In genomic region chr4:59253055-59253434, GRCm38 (mm10) we compare ENCODE assay signal across 19 mouse cellular contexts.
DNase-seq lines count a peak whose midpoint lies in the region; ATAC-seq and TF ChIP-seq lines count a peak whose summit lies in the region.
"Had no signal": no experiment of that assay in that cellular context is flagged by ENCODE, and none has a peak within 500 bp of the region (broad histone marks: within the 10 kb centered on the region; RNA-seq: fewer than 3 reads in every experiment).

No protein-coding gene starts in this region.

- no peaks in the 10 kb centered on the region for H3K36me3 ChIP-seq in spleen, adult 2 months (ENCODE audit: control insufficient read depth, insufficient read depth, low read length)
- H3K36me3 ChIP-seq in liver, postnatal 0 days (replicated peaks; ENCODE audit: insufficient read depth, low read length), result no peaks in the 10 kb centered on the region
- H3K36me3 ChIP-seq in stomach, postnatal 0 days (ENCODE audit: control insufficient read depth, insufficient read depth, low read length), result no peaks in the 10 kb centered on the region
- H3K36me3 ChIP-seq: limb, embryonic 12.5 days; midbrain, embryonic 12.5 days had no signal

- no peak for TF ChIP-seq EP300 in liver, postnatal 0 days (IDR thresholded peaks at IDR 0.05; ENCODE audit: low read depth)
- TF ChIP-seq EP300 in stomach, postnatal 0 days (optimal IDR thresholded peaks at IDR 0.05), result no peak

- H3K4me1 ChIP-seq in spleen, adult 2 months (ENCODE audit: control insufficient read depth, insufficient read depth, insufficient read length), result peaks cover 26% of the 10 kb centered on the region; the same call in 1 of the 2 replicates
- H3K4me1 ChIP-seq in liver, postnatal 0 days (ENCODE audit: insufficient read depth), result peaks cover 17% of the 10 kb centered on the region
- H3K4me1 ChIP-seq in stomach, postnatal 0 days (replicated peaks; ENCODE audit: control insufficient read depth, insufficient read depth), result no peaks in the 10 kb centered on the region
- H3K4me1 ChIP-seq: limb, embryonic 12.5 days; midbrain, embryonic 12.5 days had no signal

- ATAC-seq in frontal cortex, adult (ENCODE audit: low TSS enrichment), result 0 out of 2 replicates have a peak, but pooled peaks have one; percentile 9
- peak; percentile 31; the same call in 1 of the 2 replicates for ATAC-seq in liver, postnatal 0 days
- peak; percentile 77 for ATAC-seq in stomach, postnatal 0 days (ENCODE audit: low FRiP score, low TSS enrichment)
- no peak for ATAC-seq in cerebellum, adult (ENCODE audit: insufficient number of reproducible peaks, low FRiP score, low TSS enrichment)
- ATAC-seq: Patski had no signal

- no peak for TF ChIP-seq POLR2A in spleen, adult 2 months (IDR thresholded peaks at IDR 0.05; ENCODE audit: low read depth, low read length)

- DNase-seq in frontal cortex, postnatal 14 days (ENCODE audit: low spot score in 2 of 2), result no peak
- peak in 1 of 2 experiments; percentile 7 for DNase-seq in spleen, adult 2 months (ENCODE audit: low read depth in 1 of 2, low spot score in 2 of 2)
- DNase-seq in spleen, postnatal 4 days (ENCODE audit: low spot score in 2 of 2), result no peak
- DNase-seq in liver, postnatal 0 days, result no peak
- peak; percentile 58 for DNase-seq in stomach, postnatal 0 days (ENCODE audit: low spot score)
- DNase-seq in right cerebral cortex, postnatal 14 days, result no peak
- DNase-seq: cerebellum, adult 11-12 months; cerebellum, postnatal 36 days; heart, postnatal 14 days; kidney, adult 8-10 months; kidney, postnatal 4 days; layer of hippocampus, postnatal 36 days; spleen, adult 18-20 months had no signal

- no peak overlapping the region; the same call in 1 of the 2 replicates for H3K9ac ChIP-seq in liver, postnatal 0 days (replicated peaks)
- H3K9ac ChIP-seq in stomach, postnatal 0 days (ENCODE audit: low read length), result no peak overlapping the region
- H3K9ac ChIP-seq: hindbrain, embryonic 14.5 days; limb, embryonic 12.5 days; midbrain, embryonic 12.5 days had no signal

- H3K4me3 ChIP-seq in spleen, adult 2 months (ENCODE audit: extremely low read depth, insufficient read depth, insufficient read length), result no peak overlapping the region; the same call in 1 of the 2 replicates
- no peak overlapping the region for H3K4me3 ChIP-seq in liver, postnatal 0 days (ENCODE audit: low read depth, low read length)
- H3K4me3 ChIP-seq in stomach, postnatal 0 days (ENCODE audit: low read depth, low read length), result no peak overlapping the region
- H3K4me3 ChIP-seq: limb, embryonic 12.5 days; midbrain, embryonic 12.5 days had no signal

- H3K27ac ChIP-seq in spleen, adult 2 months (ENCODE audit: insufficient read depth, low read length), result peak overlapping the region; percentile 76
- H3K27ac ChIP-seq in liver, postnatal 0 days (ENCODE audit: low read depth), result no peak overlapping the region
- peak overlapping the region; percentile 86 for H3K27ac ChIP-seq in stomach, postnatal 0 days (replicated peaks)
- H3K27ac ChIP-seq: hindbrain, embryonic 14.5 days; limb, embryonic 12.5 days; midbrain, embryonic 12.5 days had no signal

- no peaks in the 10 kb centered on the region for H3K9me3 ChIP-seq in liver, postnatal 0 days (ENCODE audit: low read length)
- H3K9me3 ChIP-seq in stomach, postnatal 0 days (ENCODE audit: control insufficient read depth, low read length), result no peaks in the 10 kb centered on the region
- H3K9me3 ChIP-seq: limb, embryonic 12.5 days; midbrain, embryonic 12.5 days had no signal

- TF ChIP-seq CTCF in spleen, adult 2 months (IDR thresholded peaks at IDR 0.05; ENCODE audit: extremely low read depth, insufficient read depth, insufficient read length, insufficient replicate concordance), result no peak
- TF ChIP-seq CTCF in liver, postnatal 0 days (IDR thresholded peaks at IDR 0.05; ENCODE audit: low read depth), result no peak
- TF ChIP-seq CTCF in stomach, postnatal 0 days (IDR thresholded peaks at IDR 0.05; ENCODE audit: low read depth), result no peak

- H3K4me2 ChIP-seq in liver, postnatal 0 days (ENCODE audit: low read depth, low read length), result no peak overlapping the region
- no peak overlapping the region for H3K4me2 ChIP-seq in stomach, postnatal 0 days (replicated peaks; ENCODE audit: low read depth)
- H3K4me2 ChIP-seq: hindbrain, embryonic 14.5 days; limb, embryonic 12.5 days; midbrain, embryonic 12.5 days had no signal

- 75% methylated on average over 5 of the region's 5 CpGs for WGBS in spleen, adult 2 months
- WGBS in liver, postnatal 0 days (ENCODE audit: insufficient replicate concordance), result 43% methylated on average over 5 of the region's 5 CpGs
- WGBS in stomach, postnatal 0 days, result 50% methylated on average over 5 of the region's 5 CpGs

- H3K27me3 ChIP-seq in spleen, adult 2 months (ENCODE audit: control insufficient read depth, insufficient read depth, low read length), result no peaks in the 10 kb centered on the region
- H3K27me3 ChIP-seq in liver, postnatal 0 days (ENCODE audit: insufficient read depth, low read length), result no peaks in the 10 kb centered on the region
- no peaks in the 10 kb centered on the region for H3K27me3 ChIP-seq in stomach, postnatal 0 days (ENCODE audit: control insufficient read depth, insufficient read depth, low read length)
- H3K27me3 ChIP-seq: limb, embryonic 12.5 days; Patski had no signal
